Mouse (Mus musculus): Measurements from ENCODE around the gene Zbtb40. TPM values are rescaled to one million over a fixed set of nuclear protein-coding genes. Genes with fewer than 3 reads are reported as not detected.

The Zbtb40 gene
- 3.2 and 4.4 TPM in 2 replicates for polyA plus RNA-seq (2015; fragmentation: Nextera tagmentation; extraction: Ambion mirVana)

GRCm38 (mm10) chr4:137048550-137049032, at the start of gene Zbtb40:
TSS of gene Zbtb40 (minus strand) at chr4:137048801.
- under 1% methylated on average over 32 of the region's 32 CpGs for WGBS
- H3K27me3 ChIP-seq (replicated peaks; ENCODE audit: control insufficient read depth, insufficient read depth, low read length): peaks cover 25% of the 10 kb centered on the region
- peak within 1 kb of the TSS; percentile 78 for H3K9ac ChIP-seq (ENCODE audit: low read depth, low read length)
- peak within 1 kb of the TSS; percentile 64 for H3K4me2 ChIP-seq (ENCODE audit: low read length)
- no peaks in the 10 kb centered on the region; the same call in none of the 2 replicates for H3K9me3 ChIP-seq (ENCODE audit: control insufficient read depth, low read length)
- peak within 1 kb of the TSS; percentile 85 for H3K27ac ChIP-seq (ENCODE audit: low read depth, low read length)
- H3K36me3 ChIP-seq (ENCODE audit: control insufficient read depth, insufficient read depth, low read length): no peaks in the 10 kb centered on the region
- ATAC-seq: peak; percentile 98
- peak within 1 kb of the TSS; percentile 78 for H3K4me3 ChIP-seq (ENCODE audit: low read length)
- peaks cover 19% of the 10 kb centered on the region for H3K4me1 ChIP-seq (ENCODE audit: control insufficient read depth, insufficient read depth, low read depth, low read length)

DNA sequence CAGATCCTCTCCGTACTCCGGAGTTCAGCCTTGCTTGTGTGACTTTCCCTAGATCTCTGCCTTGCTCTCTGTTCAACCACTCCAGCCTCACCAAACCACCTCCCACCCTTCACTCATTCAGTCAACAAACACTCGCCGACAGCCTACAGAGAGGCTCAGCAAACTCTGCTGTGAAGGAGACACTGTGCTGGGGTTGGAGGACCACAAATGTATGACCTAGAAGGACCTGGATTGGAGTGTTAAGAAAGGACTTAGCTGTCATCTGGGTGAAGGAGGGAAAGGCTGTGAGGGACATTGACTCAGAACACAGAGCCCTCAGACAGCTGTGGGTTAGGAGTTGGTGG, 49.4 kb upstream of the Zbtb40 start:
- ATAC-seq: no peak
- H3K4me1 ChIP-seq (ENCODE audit: control insufficient read depth, insufficient read depth, low read depth, low read length): no peaks in the 10 kb centered on the region
- H3K36me3 ChIP-seq (ENCODE audit: control insufficient read depth, insufficient read depth, low read length): no peaks in the 10 kb centered on the region
- no peak overlapping the region for H3K9ac ChIP-seq (ENCODE audit: low read depth, low read length)
- H3K9me3 ChIP-seq (ENCODE audit: control insufficient read depth, low read length): no peaks in the 10 kb centered on the region
- H3K4me3 ChIP-seq (ENCODE audit: low read length): no peak overlapping the region
- H3K4me2 ChIP-seq (ENCODE audit: low read length): no peak overlapping the region
- WGBS: 86% methylated on average over 4 of the region's 4 CpGs
- H3K27ac ChIP-seq (ENCODE audit: low read depth, low read length): no peak overlapping the region
- no peaks in the 10 kb centered on the region for H3K27me3 ChIP-seq (replicated peaks; ENCODE audit: control insufficient read depth, insufficient read depth, low read length)

DNA sequence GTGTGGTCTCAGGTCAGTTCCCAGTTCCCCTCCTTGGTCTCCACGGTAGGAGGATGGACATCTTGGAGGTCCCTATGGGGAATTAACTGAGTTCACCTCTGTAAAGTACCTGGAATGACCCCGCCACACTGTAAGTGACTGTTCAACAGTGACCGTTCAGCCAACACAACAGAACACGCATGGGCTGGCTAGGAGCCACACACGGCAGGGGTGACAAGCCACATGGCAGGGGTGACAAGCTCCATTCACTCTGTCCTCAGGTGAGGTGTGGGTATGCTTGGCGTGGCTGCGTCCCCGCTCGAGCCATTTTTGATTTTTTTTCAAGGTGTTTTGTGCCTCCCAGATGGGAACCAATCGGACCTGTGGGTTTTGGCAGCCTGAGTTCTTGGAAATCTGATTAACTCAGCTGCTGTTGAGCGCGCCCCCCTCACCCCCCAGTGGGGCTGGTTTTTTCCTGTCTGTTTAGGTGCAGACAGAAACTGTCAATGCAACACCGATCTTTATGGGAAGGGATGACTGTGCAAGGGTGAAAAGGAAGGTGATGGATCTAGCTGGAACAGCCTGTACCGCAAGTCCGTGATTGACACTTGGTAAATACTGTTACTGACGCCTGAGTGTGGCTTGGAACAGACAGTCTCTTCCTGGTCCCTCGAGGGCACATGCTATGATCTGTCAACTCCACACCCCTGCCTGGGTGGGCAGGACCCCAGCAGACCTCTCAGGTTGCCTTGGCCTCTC, 48.8 kb upstream of the Zbtb40 start:
- 80% methylated on average over 17 of the region's 17 CpGs for WGBS
- no peak overlapping the region for H3K4me3 ChIP-seq (ENCODE audit: low read length)
- no peak for ATAC-seq

DNA sequence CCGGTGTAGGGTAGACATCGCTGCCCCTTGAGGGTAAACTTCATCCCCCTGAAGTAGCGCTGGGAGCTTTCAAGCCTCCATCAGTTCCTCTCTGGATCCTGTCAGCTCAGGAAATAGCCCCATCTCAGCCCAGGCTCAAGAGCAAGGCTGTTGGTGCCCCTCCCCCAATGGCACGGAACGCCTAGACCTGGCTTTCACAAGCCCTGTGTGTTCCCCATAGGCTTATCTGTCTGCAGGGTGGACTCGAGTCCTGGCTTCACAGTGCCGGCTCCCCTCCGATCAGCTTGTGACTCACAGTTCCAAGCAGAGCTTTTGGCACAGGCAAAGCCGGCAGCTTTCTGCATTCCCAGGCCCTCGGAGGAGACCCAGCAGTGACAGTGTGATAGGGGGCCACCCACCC, 47.8 kb upstream of the Zbtb40 start:
- no peak overlapping the region for H3K9ac ChIP-seq (ENCODE audit: low read depth, low read length)
- WGBS: 66% methylated on average over 10 of the region's 10 CpGs
- H3K4me2 ChIP-seq (ENCODE audit: low read length): no peak overlapping the region
- no peaks in the 10 kb centered on the region for H3K4me1 ChIP-seq (ENCODE audit: control insufficient read depth, insufficient read depth, low read depth, low read length)
- ATAC-seq: no peak
- H3K4me3 ChIP-seq (ENCODE audit: low read length): no peak overlapping the region
- H3K36me3 ChIP-seq (ENCODE audit: control insufficient read depth, insufficient read depth, low read length): no peaks in the 10 kb centered on the region
- no peak overlapping the region for H3K27ac ChIP-seq (ENCODE audit: low read depth, low read length)
- no peaks in the 10 kb centered on the region for H3K27me3 ChIP-seq (replicated peaks; ENCODE audit: control insufficient read depth, insufficient read depth, low read length)
- H3K9me3 ChIP-seq (ENCODE audit: control insufficient read depth, low read length): no peaks in the 10 kb centered on the region

More for the DNA sequence above, 48.8 kb upstream of the Zbtb40 start:
- Histone ChIP-seq H3K9me3 (ENCODE audit: control insufficient read depth, low read length) (no peaks in the 10 kb centered on the region), H3K27me3 (replicated peaks; ENCODE audit: control insufficient read depth, insufficient read depth, low read length) (no peaks in the 10 kb centered on the region), H3K36me3 (ENCODE audit: control insufficient read depth, insufficient read depth, low read length) (no peaks in the 10 kb centered on the region), H3K4me1 (ENCODE audit: control insufficient read depth, insufficient read depth, low read depth, low read length) (no peaks in the 10 kb centered on the region), H3K27ac (ENCODE audit: low read depth, low read length) (no peak overlapping the region), H3K9ac (ENCODE audit: low read depth, low read length) (no peak overlapping the region), H3K4me2 (ENCODE audit: low read length) (no peak overlapping the region)

DNA sequence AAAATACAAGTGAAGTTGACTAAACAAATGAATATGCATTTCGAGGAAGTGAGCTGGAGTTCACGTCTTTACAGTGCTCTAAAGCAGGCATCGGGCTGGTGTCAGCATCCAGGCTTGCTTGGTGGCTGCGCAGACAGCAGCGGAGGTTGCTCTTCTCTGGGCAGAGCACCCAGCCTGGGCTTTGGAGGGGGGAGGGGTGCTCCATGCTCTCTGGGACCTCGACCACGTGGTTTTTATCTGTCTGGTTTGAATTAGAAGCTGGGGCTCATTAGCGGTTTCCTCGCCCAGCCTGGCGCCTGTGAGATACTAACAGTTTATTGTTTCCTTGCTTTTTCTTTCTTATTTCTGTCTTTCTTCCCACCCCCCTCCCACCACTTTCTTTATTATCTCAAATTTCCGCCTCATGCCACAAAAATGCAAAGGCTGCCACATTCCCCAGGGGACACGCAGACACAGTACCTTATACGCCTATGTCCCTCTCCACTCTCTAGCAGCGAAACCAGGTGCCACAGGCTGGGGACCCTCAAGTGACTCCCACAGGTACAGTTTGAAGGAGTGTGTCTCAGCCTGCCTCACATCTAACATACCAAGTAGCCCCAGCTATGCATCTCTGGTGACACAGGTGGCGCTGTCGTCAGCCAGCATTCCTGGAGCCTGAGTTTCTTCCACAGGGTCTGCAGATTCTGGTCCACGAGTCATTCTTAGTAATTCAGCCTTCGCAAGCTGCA, 36.6 kb upstream of the Zbtb40 start:
- Histone ChIP-seq H3K27ac (ENCODE audit: low read depth, low read length) (no peak overlapping the region), H3K4me3 (ENCODE audit: low read length) (no peak overlapping the region), H3K9me3 (ENCODE audit: control insufficient read depth, low read length) (no peaks in the 10 kb centered on the region), H3K9ac (ENCODE audit: low read depth, low read length) (no peak overlapping the region), H3K4me1 (ENCODE audit: control insufficient read depth, insufficient read depth, low read depth, low read length) (no peaks in the 10 kb centered on the region), H3K36me3 (ENCODE audit: control insufficient read depth, insufficient read depth, low read length) (no peaks in the 10 kb centered on the region), H3K27me3 (replicated peaks; ENCODE audit: control insufficient read depth, insufficient read depth, low read length) (no peaks in the 10 kb centered on the region; the same call in 1 of the 2 replicates), H3K4me2 (ENCODE audit: low read length) (no peak overlapping the region)
- 50% methylated on average over 18 of the region's 18 CpGs for WGBS
- no peak for ATAC-seq

GRCm38 (mm10) chr4:137082866-137083265, 34.3 kb upstream of the Zbtb40 start:
- WGBS: 58% methylated on average over 2 of the region's 2 CpGs
- Histone ChIP-seq H3K4me2 (ENCODE audit: low read length) (no peak overlapping the region), H3K27ac (ENCODE audit: low read depth, low read length) (no peak overlapping the region), H3K9me3 (ENCODE audit: control insufficient read depth, low read length) (no peaks in the 10 kb centered on the region), H3K4me1 (ENCODE audit: control insufficient read depth, insufficient read depth, low read depth, low read length) (no peaks in the 10 kb centered on the region), H3K36me3 (ENCODE audit: control insufficient read depth, insufficient read depth, low read length) (no peaks in the 10 kb centered on the region), H3K9ac (ENCODE audit: low read depth, low read length) (no peak overlapping the region), H3K27me3 (replicated peaks; ENCODE audit: control insufficient read depth, insufficient read depth, low read length) (no peaks in the 10 kb centered on the region; the same call in 1 of the 2 replicates), H3K4me3 (ENCODE audit: low read length) (no peak overlapping the region)
- ATAC-seq: no peak

- no peak overlapping the region for H3K4me2 ChIP-seq (ENCODE audit: low read length)
- 96% methylated on average over 4 of the region's 4 CpGs for WGBS
- no peaks in the 10 kb centered on the region for H3K9me3 ChIP-seq (ENCODE audit: control insufficient read depth, low read length)
- no peak overlapping the region for H3K27ac ChIP-seq (ENCODE audit: low read depth, low read length)
- no peaks in the 10 kb centered on the region for H3K4me1 ChIP-seq (ENCODE audit: control insufficient read depth, insufficient read depth, low read depth, low read length)
- ATAC-seq: no peak
- H3K9ac ChIP-seq (ENCODE audit: low read depth, low read length): no peak overlapping the region
- no peaks in the 10 kb centered on the region for H3K27me3 ChIP-seq (replicated peaks; ENCODE audit: control insufficient read depth, insufficient read depth, low read length)
- H3K4me3 ChIP-seq (ENCODE audit: low read length): no peak overlapping the region
- no peaks in the 10 kb centered on the region for H3K36me3 ChIP-seq (ENCODE audit: control insufficient read depth, insufficient read depth, low read length)
Measured at GRCm38 (mm10) chr4:137081401-137081800, 32.8 kb upstream of the Zbtb40 start.

DNA sequence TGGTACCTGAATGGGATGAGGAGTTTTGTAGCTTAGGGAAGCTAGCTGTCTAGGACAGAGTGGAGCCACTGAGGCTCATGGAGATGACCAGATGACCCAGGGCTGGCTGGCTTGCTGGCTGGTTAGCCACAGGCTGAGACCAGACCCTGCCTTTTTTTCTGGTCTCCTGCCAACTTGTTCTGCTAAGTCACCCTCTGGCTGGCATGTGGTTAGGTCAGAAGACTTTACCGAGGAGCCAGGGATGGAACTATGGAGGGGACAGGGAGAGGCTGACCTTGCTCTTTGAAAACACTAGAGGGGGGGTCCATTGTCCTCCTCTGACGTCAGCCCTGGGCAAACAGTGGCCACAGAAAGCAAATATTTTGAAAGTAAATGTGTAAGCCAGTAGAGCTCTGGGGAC, 28.6 kb upstream of the Zbtb40 start:
- Histone ChIP-seq H3K9me3 (ENCODE audit: control insufficient read depth, low read length) (no peaks in the 10 kb centered on the region), H3K4me1 (ENCODE audit: control insufficient read depth, insufficient read depth, low read depth, low read length) (no peaks in the 10 kb centered on the region), H3K27ac (ENCODE audit: low read depth, low read length) (no peak overlapping the region), H3K27me3 (replicated peaks; ENCODE audit: control insufficient read depth, insufficient read depth, low read length) (no peaks in the 10 kb centered on the region), H3K36me3 (ENCODE audit: control insufficient read depth, insufficient read depth, low read length) (no peaks in the 10 kb centered on the region), H3K4me3 (ENCODE audit: low read length) (no peak overlapping the region), H3K9ac (ENCODE audit: low read depth, low read length) (no peak overlapping the region), H3K4me2 (ENCODE audit: low read length) (no peak overlapping the region)
- no peak for ATAC-seq
- WGBS: 21% methylated on average over 2 of the region's 2 CpGs

DNA sequence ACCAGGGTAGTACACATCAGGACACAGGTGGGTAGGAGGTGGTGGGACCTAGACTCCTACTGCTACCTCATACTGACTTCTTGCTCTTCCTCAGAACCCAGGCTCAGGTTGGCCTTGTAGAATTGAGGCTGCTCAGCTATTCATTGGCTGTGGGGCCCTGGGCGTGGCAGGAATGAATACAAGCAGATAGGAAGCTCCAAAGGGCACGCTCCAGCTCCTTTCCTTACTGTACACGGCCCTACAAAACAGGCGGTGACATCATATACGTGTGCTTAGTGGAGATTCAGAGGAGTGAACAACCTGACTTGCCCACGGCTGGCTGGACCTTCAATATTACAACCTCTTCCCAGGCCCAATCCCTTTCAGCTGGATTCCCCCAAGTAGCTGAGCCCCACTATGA, 22.6 kb upstream of the Zbtb40 start:
- WGBS: 86% methylated on average over 6 of the region's 6 CpGs
- H3K4me3 ChIP-seq (ENCODE audit: low read length): no peak overlapping the region
- H3K9ac ChIP-seq (ENCODE audit: low read depth, low read length): no peak overlapping the region
- H3K4me1 ChIP-seq (ENCODE audit: control insufficient read depth, insufficient read depth, low read depth, low read length): peaks cover 4% of the 10 kb centered on the region
- H3K4me2 ChIP-seq (ENCODE audit: low read length): no peak overlapping the region
- H3K36me3 ChIP-seq (ENCODE audit: control insufficient read depth, insufficient read depth, low read length): no peaks in the 10 kb centered on the region
- ATAC-seq: no peak
- no peaks in the 10 kb centered on the region for H3K27me3 ChIP-seq (replicated peaks; ENCODE audit: control insufficient read depth, insufficient read depth, low read length)
- H3K27ac ChIP-seq (ENCODE audit: low read depth, low read length): no peak overlapping the region
- H3K9me3 ChIP-seq (ENCODE audit: control insufficient read depth, low read length): no peaks in the 10 kb centered on the region

Data from hindbrain, embryonic 16.5 days (tissue).